Mouse (Mus musculus) G1E (cell line): ENCODE data around the gene Slc6a5.

ENCODE experiments used
- CTCF ChIP-seq: IDR thresholded peaks from 2 replicates; pipeline ENCODE4 v1.5.1; 2012; ENCODE audit warnings: low read depth, low read length, inconsistent platforms, mixed read lengths
- GATA1 ChIP-seq: IDR thresholded peaks from 2 replicates; pipeline ENCODE4 v1.6.1; 2012; ENCODE audit warnings: borderline replicate concordance, low read length, inconsistent platforms, mixed read lengths
- GATA2 ChIP-seq: IDR thresholded peaks from 2 replicates; pipeline ENCODE4 v1.6.1; 2012; ENCODE audit warnings: low read depth, low read length, inconsistent platforms, borderline replicate concordance
- POLR2AphosphoS5 ChIP-seq: IDR thresholded peaks from 2 replicates; pipeline ENCODE4 v1.6.1; 2012; ENCODE audit warnings: low read depth, low read length, inconsistent platforms; ENCODE audit not compliant: insufficient replicate concordance
- TAL1 ChIP-seq: conservative IDR thresholded peaks from 2 replicates; pipeline ENCODE4 v1.6.1; 2012; ENCODE audit warnings: low read depth, low read length, inconsistent platforms, mixed read lengths

GRCm38 (mm10) chr7:49946691-49947090, 36.7 kb downstream of the Slc6a5 start:
- TF ChIP-seq CTCF, result no peak
- TF ChIP-seq GATA1, result no peak
- no peak for TF ChIP-seq POLR2AphosphoS5
- no peak for TF ChIP-seq TAL1
- TF ChIP-seq GATA2, result no peak
